Mouse (Mus musculus) neural tube, embryonic 13.5 days (tissue): ENCODE data around the gene Smok3c. TPM values are rescaled to one million over a fixed set of nuclear protein-coding genes. Genes with fewer than 3 reads are reported as not detected.

Experiments used
- ATAC-seq: fragments of 200-750 bp; cut with Nextera tagmentation; 2 replicates; pipeline ENCODE4 v1.8.0; 2017; ENCODE audit warnings: low read depth, mild to moderate bottlenecking, moderate TSS enrichment, moderate library complexity
- H3K27ac ChIP-seq: fragments of 300-500 bp; sonication (generic); replicated peaks from 2 replicates; pipeline ENCODE4 v1.5.1; 2015; ENCODE audit warnings: moderate library complexity, mild to moderate bottlenecking, inconsistent platforms
- H3K27me3 ChIP-seq: fragments of 300-500 bp; sonication (generic); 2 replicates; pipeline ENCODE4 v1.6.1; 2015; ENCODE audit warnings: mild to moderate bottlenecking, inconsistent platforms
- H3K36me3 ChIP-seq: fragments of 300-500 bp; sonication (generic); 2 replicates; pipeline ENCODE4 v1.6.1; 2015; ENCODE audit warnings: mild to moderate bottlenecking, inconsistent platforms
- H3K4me1 ChIP-seq: fragments of 300-500 bp; sonication (generic); replicated peaks from 2 replicates; pipeline ENCODE4 v1.6.1; 2015; ENCODE audit warnings: inconsistent platforms
- H3K4me2 ChIP-seq: fragments of 300-500 bp; sonication (generic); 2 replicates; pipeline ENCODE4 v1.6.1; 2015; ENCODE audit warnings: inconsistent platforms, mild to moderate bottlenecking, moderate library complexity
- H3K4me3 ChIP-seq: fragments of 300-500 bp; sonication (generic); 2 replicates; pipeline ENCODE4 v1.5.1; 2015; ENCODE audit warnings: mild to moderate bottlenecking, inconsistent platforms
- H3K9ac ChIP-seq: fragments of 300-500 bp; sonication (generic); 2 replicates; pipeline ENCODE4 v1.6.1; 2015; ENCODE audit warnings: moderate library complexity, mild to moderate bottlenecking, inconsistent platforms
- H3K9me3 ChIP-seq: fragments of 300-500 bp; sonication (generic); 2 replicates; pipeline ENCODE4 v1.6.1; 2016; ENCODE audit warnings: inconsistent platforms
- WGBS: fragments of 180-500 bp; shearing (Covaris S2); methylation state at CpG from one replicate; pipeline ENCODE4 v1.1.7; 2015; 5-methylcytosine and 5-hydroxymethylcytosine counted together
- polyA plus RNA-seq: library from polyadenylated mRNA; unstranded; fragments of >200 nt; fragmentation: Nextera tagmentation; extraction: Ambion mirVana; gene quantifications from 2 replicates; pipeline ENCODE4 v1.2.1, GENCODE M21; 2015

Smok3c gene
- polyA plus RNA-seq, 1 experiment from 2014 or later = not detected

GRCm38 (mm10) chr5:138083936-138084335 is 30.9 kb downstream of the Smok3c start:
- H3K27me3 ChIP-seq = no peaks in the 10 kb centered on the region
- no peak overlapping the region for H3K9ac ChIP-seq
- peaks cover 18% of the 10 kb centered on the region for H3K36me3 ChIP-seq
- H3K4me2 ChIP-seq = no peak overlapping the region
- WGBS = 97% methylated on average over 2 of the region's 2 CpGs
- no peak overlapping the region for H3K4me3 ChIP-seq
- H3K4me1 ChIP-seq = peaks cover 32% of the 10 kb centered on the region
- H3K27ac ChIP-seq = no peak overlapping the region
- no peaks in the 10 kb centered on the region for H3K9me3 ChIP-seq
- ATAC-seq = no peak

- peak; percentile 37; the same call in 1 of the 2 replicates for ATAC-seq
- H3K4me3 ChIP-seq = peak overlapping the region; percentile 95
Measured at GRCm38 (mm10) chr5:138084507-138084906, 31.5 kb downstream of the Smok3c start.

GRCm38 (mm10) chr5:138084996-138085395 is 32.0 kb downstream of the Smok3c start, which contains the start of gene Zkscan1:
TSS of gene Zkscan1 (plus strand) at chr5:138085084.
- WGBS = under 1% methylated on average over 27 of the region's 27 CpGs

More at GRCm38 (mm10) chr5:138084507-138084906, 31.5 kb downstream of the Smok3c start:
- peak overlapping the region; percentile 87 for H3K4me2 ChIP-seq
- peak overlapping the region; percentile 99 for H3K9ac ChIP-seq
- H3K27ac ChIP-seq = no peak overlapping the region
- H3K36me3 ChIP-seq = peaks cover 19% of the 10 kb centered on the region
- H3K9me3 ChIP-seq = no peaks in the 10 kb centered on the region
- WGBS = 67% methylated on average over 2 of the region's 2 CpGs
- H3K27me3 ChIP-seq = no peaks in the 10 kb centered on the region
- H3K4me1 ChIP-seq = peaks cover 37% of the 10 kb centered on the region

GRCm38 (mm10) chr5:138085421-138085911 is 32.5 kb downstream of the Smok3c start:
- Histone ChIP-seq H3K9ac (peak overlapping the region; percentile 99), H3K4me2 (peak overlapping the region; percentile 87), H3K4me3 (peak overlapping the region; percentile 95), H3K27ac (peak overlapping the region; percentile 95), H3K36me3 (peaks cover 19% of the 10 kb centered on the region), H3K27me3 (no peaks in the 10 kb centered on the region), H3K4me1 (peaks cover 37% of the 10 kb centered on the region), H3K9me3 (no peaks in the 10 kb centered on the region)
- ATAC-seq = peak; percentile 40
- WGBS = 0% methylated on average over 18 of the region's 18 CpGs

More at GRCm38 (mm10) chr5:138084996-138085395, 32.0 kb downstream of the Smok3c start, which contains the start of gene Zkscan1:
- Histone ChIP-seq H3K9me3 (no peaks in the 10 kb centered on the region), H3K4me1 (peaks cover 37% of the 10 kb centered on the region), H3K27ac (peak within 1 kb of the TSS; percentile 95), H3K4me2 (peak within 1 kb of the TSS; percentile 87), H3K4me3 (peak within 1 kb of the TSS; percentile 95), H3K27me3 (no peaks in the 10 kb centered on the region), H3K9ac (peak within 1 kb of the TSS; percentile 99), H3K36me3 (peaks cover 19% of the 10 kb centered on the region)
- peak; percentile 95 for ATAC-seq

- H3K36me3 ChIP-seq = peaks cover 19% of the 10 kb centered on the region
- WGBS = 69% methylated on average over 3 of the region's 3 CpGs
- no peaks in the 10 kb centered on the region for H3K27me3 ChIP-seq
- no peaks in the 10 kb centered on the region for H3K9me3 ChIP-seq
- no peak for ATAC-seq
- peak overlapping the region; percentile 99 for H3K9ac ChIP-seq
- H3K4me3 ChIP-seq = peak overlapping the region; percentile 95
- peak overlapping the region; percentile 87 for H3K4me2 ChIP-seq
- H3K4me1 ChIP-seq = peaks cover 37% of the 10 kb centered on the region
- no peak overlapping the region for H3K27ac ChIP-seq
Measured at GRCm38 (mm10) chr5:138086842-138087241, 33.8 kb downstream of the Smok3c start.

GRCm38 (mm10) chr5:138088366-138088765 is 35.4 kb downstream of the Smok3c start:
- no peak overlapping the region for H3K4me2 ChIP-seq
- ATAC-seq = no peak
- H3K9me3 ChIP-seq = no peaks in the 10 kb centered on the region
- H3K36me3 ChIP-seq = peaks cover 28% of the 10 kb centered on the region
- no peak overlapping the region for H3K9ac ChIP-seq
- H3K4me1 ChIP-seq = peaks cover 37% of the 10 kb centered on the region
- H3K4me3 ChIP-seq = no peak overlapping the region
- H3K27me3 ChIP-seq = no peaks in the 10 kb centered on the region
- H3K27ac ChIP-seq = no peak overlapping the region
- WGBS = 86% methylated on average over 3 of the region's 3 CpGs

GRCm38 (mm10) chr5:138089108-138089551 is 36.1 kb downstream of the Smok3c start:
- H3K9me3 ChIP-seq = no peaks in the 10 kb centered on the region
- H3K9ac ChIP-seq = no peak overlapping the region
- H3K27ac ChIP-seq = no peak overlapping the region
- H3K4me1 ChIP-seq = peaks cover 37% of the 10 kb centered on the region
- no peak overlapping the region for H3K4me3 ChIP-seq
- no peak overlapping the region for H3K4me2 ChIP-seq
- no peaks in the 10 kb centered on the region for H3K27me3 ChIP-seq
- 68% methylated on average over 6 of the region's 6 CpGs for WGBS
- no peak for ATAC-seq
- H3K36me3 ChIP-seq = peaks cover 36% of the 10 kb centered on the region

- peaks cover 47% of the 10 kb centered on the region for H3K36me3 ChIP-seq
- no peak overlapping the region for H3K4me3 ChIP-seq
- 77% methylated on average over 3 of the region's 3 CpGs for WGBS
- no peak overlapping the region for H3K27ac ChIP-seq
- no peaks in the 10 kb centered on the region for H3K27me3 ChIP-seq
- H3K9me3 ChIP-seq = no peaks in the 10 kb centered on the region
- H3K4me2 ChIP-seq = no peak overlapping the region
- no peak overlapping the region for H3K9ac ChIP-seq
- H3K4me1 ChIP-seq = peaks cover 37% of the 10 kb centered on the region
- no peak for ATAC-seq
Measured at GRCm38 (mm10) chr5:138090271-138090670, 37.3 kb downstream of the Smok3c start.

- Histone ChIP-seq H3K27ac (no peak overlapping the region), H3K4me3 (no peak overlapping the region), H3K4me1 (peaks cover 37% of the 10 kb centered on the region), H3K36me3 (peaks cover 52% of the 10 kb centered on the region), H3K27me3 (no peaks in the 10 kb centered on the region), H3K9me3 (no peaks in the 10 kb centered on the region), H3K9ac (no peak overlapping the region), H3K4me2 (no peak overlapping the region)
- no peak for ATAC-seq
- 94% methylated on average over 5 of the region's 5 CpGs for WGBS
Measured at GRCm38 (mm10) chr5:138090737-138091136, 37.7 kb downstream of the Smok3c start.

- H3K36me3 ChIP-seq = peaks cover 64% of the 10 kb centered on the region
- H3K9ac ChIP-seq = no peak overlapping the region
- H3K9me3 ChIP-seq = no peaks in the 10 kb centered on the region
- 94% methylated on average over 4 of the region's 4 CpGs for WGBS
- H3K4me2 ChIP-seq = no peak overlapping the region
- H3K4me1 ChIP-seq = peaks cover 17% of the 10 kb centered on the region
- no peak overlapping the region for H3K4me3 ChIP-seq
- no peaks in the 10 kb centered on the region for H3K27me3 ChIP-seq
- H3K27ac ChIP-seq = no peak overlapping the region
- ATAC-seq = no peak
Measured at GRCm38 (mm10) chr5:138092771-138093170, 39.8 kb downstream of the Smok3c start.

- ATAC-seq = no peak
- no peaks in the 10 kb centered on the region for H3K9me3 ChIP-seq
- 0 out of 2 replicates have a peak, but pooled peaks cover under 1% of the 10 kb centered on the region for H3K4me1 ChIP-seq
- no peak overlapping the region for H3K27ac ChIP-seq
- H3K36me3 ChIP-seq = peaks cover 70% of the 10 kb centered on the region
- no peak overlapping the region for H3K4me2 ChIP-seq
- no peaks in the 10 kb centered on the region for H3K27me3 ChIP-seq
- H3K9ac ChIP-seq = no peak overlapping the region
- no peak overlapping the region for H3K4me3 ChIP-seq
- WGBS = 94% methylated on average over 6 of the region's 6 CpGs
Measured at GRCm38 (mm10) chr5:138094474-138094873, 41.5 kb downstream of the Smok3c start.

GRCm38 (mm10) chr5:138104976-138105375 is 52.0 kb downstream of the Smok3c start:
- H3K9me3 ChIP-seq = no peaks in the 10 kb centered on the region
- WGBS = 95% methylated on average over 2 of the region's 2 CpGs
- no peaks in the 10 kb centered on the region for H3K4me1 ChIP-seq
- no peak overlapping the region for H3K4me3 ChIP-seq
- no peak for ATAC-seq
- no peak overlapping the region for H3K4me2 ChIP-seq
- H3K27ac ChIP-seq = no peak overlapping the region
- H3K9ac ChIP-seq = no peak overlapping the region
- H3K36me3 ChIP-seq = peaks cover 65% of the 10 kb centered on the region
- no peaks in the 10 kb centered on the region for H3K27me3 ChIP-seq

- no peak for ATAC-seq
- WGBS = 60% methylated on average over 3 of the region's 3 CpGs
- H3K36me3 ChIP-seq = peaks cover 43% of the 10 kb centered on the region
- no peak overlapping the region for H3K4me3 ChIP-seq
- no peaks in the 10 kb centered on the region for H3K4me1 ChIP-seq
- H3K27ac ChIP-seq = no peak overlapping the region
- H3K9ac ChIP-seq = no peak overlapping the region
- H3K9me3 ChIP-seq = no peaks in the 10 kb centered on the region
- H3K4me2 ChIP-seq = no peak overlapping the region
- no peaks in the 10 kb centered on the region for H3K27me3 ChIP-seq
Measured at GRCm38 (mm10) chr5:138107130-138107529, 54.1 kb downstream of the Smok3c start.
